Mouse (Mus musculus) c-Kit-negative CD71-positive TER-119-positive erythroid progenitor cells, embryonic 14.5 days (primary cell): ENCODE results near the gene Gm49322.
A peak's percentile ranks its signal among the peaks of the same experiment; 100 is the strongest.
"Not testable (repeated sequence)": the region's sequence is repeated elsewhere in the genome, so short reads cannot be mapped to it uniquely, and the experiment has no call there.

Experiments used
- DNase-seq: peaks from one replicate; pipeline ENCODE4 v3.0.0-alpha.2; 2013; ENCODE audit warnings: low read depth, low spot score

Gene Gm49322

DNA sequence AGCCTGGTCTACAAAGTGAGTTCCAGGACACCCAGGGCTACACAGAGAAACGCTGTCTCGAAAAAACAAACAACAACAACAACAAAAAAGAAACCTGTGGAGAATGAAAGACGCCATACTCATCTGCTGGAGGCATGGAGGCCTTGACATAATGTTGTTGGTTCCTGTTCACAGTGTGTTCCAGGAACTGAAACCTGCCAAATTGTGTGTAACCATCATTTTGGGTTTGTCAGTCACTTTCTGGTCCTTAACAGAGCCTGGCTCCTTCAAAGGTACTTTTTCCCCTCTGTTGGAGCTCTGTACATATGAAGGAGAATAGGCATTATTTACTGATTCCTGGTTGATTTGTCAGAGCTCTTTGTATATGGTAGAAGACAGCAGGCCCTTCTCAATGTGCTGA lies 6.1 kb downstream of the Gm49322 start:
- DNase-seq: no peak

DNA sequence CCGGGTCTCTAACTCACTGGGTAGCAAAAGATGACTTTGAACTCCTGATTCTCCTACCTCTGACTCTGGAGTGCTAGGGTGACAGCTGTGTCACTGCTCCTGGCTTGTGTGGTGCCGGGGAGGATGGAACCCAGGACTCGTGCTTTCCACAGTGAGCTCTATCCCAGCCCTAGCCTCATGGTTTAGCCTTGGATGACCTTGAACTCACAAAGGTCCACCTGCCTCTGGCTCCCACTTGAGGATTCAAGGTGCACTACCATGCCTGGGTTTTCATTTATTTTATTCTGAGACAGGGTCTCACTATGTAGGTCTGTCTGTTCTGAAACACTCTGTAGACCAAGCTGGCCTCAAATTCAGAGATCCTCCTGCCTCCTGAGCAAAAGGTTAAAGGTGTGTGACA lies 8.0 kb downstream of the Gm49322 start:
- no peak for DNase-seq

DNA sequence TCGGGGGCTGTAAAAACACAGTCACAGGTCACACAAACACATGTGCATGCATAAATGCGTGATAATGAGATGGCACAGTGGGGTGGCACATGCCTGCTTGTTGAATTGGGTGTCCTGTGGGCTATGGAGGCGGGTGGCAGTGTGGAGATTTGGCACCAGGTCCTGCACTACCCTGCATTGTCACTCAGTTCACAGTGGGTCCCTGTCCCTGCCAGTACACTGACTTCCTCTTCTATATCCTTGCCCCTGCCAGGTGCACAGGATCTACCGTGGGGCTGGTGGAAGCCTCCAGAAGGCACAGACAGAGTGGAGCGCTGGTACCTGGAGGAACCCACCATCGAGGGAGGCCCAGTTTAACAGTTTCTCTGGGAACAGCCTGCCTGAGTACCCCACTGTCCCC lies 8.5 kb downstream of the Gm49322 start:
- DNase-seq: no peak

DNA sequence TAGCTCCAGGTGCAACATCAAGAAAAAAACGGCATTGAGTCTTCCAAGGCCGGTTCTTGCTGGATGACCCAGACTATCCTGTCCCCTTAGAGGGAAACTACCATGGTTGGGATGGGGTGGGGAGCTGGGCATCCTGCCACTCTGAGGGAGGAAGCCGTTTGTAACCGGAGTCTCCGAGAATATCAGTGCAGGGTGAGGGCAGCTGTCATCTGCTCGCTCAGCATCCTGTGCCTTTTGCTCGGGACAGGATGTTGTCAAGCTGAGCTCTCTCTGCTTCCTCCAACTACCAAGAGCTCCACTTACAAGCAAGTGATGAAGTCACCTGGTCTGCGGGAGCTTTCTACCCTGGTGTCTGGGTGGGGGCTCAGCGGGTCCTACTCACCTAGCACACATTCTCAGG lies 12.4 kb downstream of the Gm49322 start:
- DNase-seq: no peak

DNA sequence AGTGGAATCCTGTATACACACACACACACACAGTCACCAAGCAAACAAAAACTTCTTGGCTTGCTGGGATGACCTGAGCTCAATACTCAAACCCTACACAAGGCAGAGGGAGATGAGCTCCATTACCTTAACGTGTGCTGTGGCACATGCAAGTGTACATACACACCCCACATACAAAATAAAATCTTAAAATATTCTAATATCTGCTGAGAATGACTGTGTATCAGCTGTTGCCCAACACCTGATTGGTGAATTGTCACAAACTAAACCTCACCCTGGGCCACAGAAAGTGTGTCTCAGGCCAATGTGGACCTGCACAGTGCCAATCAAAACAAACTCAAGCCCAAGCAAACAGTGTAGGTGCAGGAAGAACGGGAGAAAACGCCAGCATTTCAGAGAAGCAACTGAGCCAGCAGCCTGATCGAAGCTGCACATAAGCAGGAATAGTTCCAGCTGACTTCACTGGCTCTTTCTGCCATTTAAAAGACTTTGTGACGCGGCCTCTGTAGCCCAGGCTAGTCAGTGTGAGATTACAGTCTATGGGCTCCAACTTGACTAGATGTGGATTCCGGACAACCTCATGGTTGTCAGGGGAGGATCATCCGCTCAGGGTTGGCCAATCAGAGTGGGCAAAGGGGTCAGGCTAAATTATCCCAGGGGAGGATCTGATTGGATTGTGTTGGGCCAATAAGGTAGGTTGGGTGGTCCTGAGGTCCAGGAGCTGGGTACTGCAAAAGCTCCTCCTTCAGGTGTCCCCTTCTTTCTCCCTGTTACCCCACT lies 13.8 kb downstream of the Gm49322 start:
- no peak for DNase-seq

DNA sequence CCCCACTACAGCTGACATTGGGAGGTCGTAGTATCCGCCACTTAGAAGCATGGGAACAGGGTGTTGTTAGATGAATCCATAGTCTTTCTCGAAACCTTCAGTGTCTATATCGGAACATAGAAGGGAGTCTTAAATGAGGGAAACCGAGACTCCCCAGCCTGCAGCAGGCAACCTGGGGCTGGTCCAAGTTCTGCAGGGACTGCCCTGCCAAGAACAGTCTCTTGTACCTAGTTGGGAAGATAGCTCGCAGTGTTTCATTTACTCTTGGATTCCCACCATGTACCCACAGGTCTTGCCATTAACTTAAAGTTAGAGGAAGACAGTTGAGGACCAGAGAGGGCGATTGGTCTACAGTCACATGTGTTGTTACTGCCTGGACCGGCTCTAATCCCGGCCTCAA lies 14.5 kb downstream of the Gm49322 start:
- no peak for DNase-seq

DNA sequence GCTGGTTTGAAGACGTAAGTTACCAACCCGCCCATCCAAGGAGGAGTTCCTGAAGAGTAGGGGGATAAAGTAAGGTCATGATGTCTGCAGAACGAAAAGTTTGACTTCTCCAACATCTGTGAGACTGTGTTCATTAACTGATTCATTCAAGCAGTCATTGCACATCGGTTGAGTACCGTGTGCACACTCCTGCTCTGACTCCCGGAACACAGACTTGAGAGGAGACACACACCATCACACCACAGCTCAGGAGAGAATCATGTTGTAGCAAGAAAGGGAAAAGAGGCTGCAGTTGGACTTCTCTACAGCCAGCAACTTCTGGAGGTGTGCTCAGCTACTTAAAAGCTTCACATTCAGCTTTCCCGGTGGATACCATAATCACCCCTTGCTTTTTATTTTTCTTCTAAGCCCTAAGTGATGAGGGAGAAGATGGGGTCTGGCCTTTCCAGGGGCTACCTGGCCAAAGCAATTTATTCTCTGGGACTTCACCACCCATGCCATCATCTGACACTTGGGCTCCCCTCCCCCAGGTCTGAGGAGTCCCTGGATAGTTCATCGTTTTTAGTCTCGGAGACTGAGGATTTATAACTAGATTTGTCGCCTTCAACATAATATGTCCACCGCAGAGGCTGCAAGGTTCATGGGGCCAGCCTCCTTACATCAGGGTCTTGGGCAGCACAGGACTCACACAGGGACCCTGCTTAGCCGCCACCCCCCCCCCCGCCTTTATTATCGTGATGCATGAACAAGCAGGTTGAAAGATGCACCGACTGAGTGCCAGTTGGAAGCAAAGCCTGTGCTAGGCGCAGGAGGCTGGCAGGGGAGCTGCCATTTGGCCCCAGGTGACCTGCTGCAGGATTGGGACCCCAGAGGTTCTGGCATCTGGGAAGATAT lies 15.2 kb downstream of the Gm49322 start:
- no peak for DNase-seq

DNA sequence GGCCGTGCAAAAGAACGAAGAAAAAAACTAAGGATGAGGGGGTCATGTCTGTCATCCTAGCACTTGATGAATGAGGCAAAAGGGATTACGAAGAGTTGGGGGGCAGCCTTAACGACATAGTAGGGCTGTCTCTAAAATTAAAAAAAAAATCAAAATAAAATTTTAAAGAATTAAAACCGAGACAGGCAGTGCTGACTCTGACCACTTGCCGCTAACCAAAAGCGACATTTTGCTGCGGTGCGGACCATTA lies 15.8 kb downstream of the Gm49322 start:
- DNase-seq: no peak

DNA sequence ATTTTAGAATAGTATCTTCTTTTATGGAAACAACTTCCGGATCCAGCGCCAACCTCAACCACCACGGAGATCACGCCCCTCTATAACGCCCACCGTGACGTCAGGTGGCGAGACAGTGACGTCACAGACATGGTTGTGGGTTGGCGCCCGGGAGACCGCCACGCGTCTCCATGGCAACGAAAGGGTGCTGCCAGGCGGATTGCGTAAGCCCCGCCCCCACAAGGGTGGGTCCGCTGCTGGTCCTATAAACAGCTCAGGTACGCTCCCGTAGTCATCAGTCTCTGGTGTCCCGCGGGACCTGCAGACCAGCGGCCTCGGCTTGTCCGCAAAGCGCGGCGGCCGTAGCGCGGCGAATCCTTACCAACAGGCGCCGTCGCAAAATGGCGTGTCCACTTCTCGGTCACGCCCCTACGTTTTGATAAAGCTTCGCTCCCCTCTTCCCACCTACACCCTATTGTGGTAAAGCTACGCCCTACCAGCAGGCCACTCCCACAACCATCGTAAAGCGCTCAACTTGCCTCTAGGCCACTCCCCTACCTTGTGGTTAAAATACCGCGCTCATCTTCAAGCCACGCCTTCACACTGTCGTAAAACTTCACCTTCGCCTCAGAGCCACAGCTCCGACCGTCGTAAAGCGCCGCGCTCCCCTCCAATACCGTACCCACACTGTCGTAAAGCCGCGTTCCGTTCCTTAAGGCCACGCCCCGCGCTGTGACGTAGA lies 16.3 kb downstream of the Gm49322 start:
- peak; percentile 100 for DNase-seq

DNA sequence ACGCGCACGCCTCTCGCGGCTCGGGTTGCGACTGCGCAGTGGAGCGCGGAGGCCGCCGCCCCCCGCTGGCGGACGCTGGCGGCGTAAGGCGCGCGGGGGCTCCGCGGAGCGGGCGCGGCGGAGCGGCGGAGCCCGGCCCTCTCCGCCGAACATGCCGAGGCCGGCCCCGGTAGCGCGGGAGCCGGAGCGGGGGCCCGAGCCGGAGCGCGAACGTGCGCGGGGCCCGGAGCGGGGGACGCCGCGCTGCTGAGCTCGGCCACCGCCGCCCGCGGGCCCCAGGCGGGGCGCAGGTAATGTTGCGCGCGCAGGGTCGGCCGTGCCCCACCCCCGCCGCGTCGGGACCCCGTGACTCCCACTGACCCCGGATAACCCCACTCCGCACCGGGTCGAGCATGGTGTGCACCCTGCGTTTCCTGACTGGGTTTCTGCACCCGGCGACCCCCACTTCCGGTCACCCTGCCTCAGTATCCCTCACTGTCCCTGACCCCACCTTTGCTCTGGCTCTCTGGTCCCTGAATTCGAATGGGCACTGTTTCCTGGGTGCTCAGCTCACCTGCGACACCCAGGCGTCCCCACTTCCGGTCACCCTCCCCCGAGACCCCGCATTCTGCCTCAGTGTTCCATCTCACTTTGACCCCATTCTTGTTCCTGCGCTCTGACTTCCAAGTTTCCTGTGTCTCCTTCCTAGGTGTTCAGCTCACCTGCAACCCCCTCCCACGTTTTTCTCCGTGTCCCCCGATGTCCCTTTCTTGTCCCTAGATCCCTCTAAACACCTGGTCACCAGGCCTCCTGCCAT lies 17.0 kb downstream of the Gm49322 start, which contains the start of gene Csnk1g2:
Gene Csnk1g2 (plus strand): TSS at position 178 of the 796 bp plus-strand sequence.
- DNase-seq: no peak

DNA sequence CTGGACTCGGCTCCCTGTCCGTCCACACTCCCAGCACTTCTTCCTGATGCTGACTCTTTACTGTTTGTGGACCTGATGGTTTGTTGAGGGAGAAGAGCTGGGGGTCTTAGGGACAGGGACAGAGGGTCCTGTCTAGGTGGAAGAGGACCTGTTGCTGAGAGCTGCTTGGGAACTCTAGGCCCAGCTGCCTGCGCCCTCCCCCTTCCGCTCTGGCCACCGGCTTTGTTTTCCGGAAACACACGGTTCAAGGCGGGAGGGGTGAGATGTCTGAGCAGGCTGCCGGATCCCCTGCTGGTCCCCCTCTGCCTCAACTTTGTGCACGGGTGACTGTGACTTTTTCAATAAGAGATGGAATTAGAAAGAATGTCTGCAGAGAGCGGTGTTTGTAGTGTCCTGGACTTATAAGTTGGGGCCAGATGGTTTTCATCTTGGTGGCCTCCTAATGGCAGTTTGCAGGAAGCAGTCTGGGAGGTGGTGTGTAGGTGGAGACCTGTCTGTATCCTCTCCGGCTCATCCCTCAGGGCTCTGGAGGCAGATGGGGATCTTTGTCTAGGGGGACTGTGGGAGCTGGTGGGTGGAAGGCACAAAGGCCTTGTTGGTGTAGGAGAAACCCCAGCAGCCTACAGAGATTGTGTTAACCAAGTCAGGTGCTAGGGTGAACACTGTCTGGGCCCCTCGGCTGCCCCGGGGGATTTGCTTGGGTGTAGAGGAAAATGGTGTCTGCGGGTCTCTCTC lies 17.8 kb downstream of the Gm49322 start:
- no peak for DNase-seq

DNA sequence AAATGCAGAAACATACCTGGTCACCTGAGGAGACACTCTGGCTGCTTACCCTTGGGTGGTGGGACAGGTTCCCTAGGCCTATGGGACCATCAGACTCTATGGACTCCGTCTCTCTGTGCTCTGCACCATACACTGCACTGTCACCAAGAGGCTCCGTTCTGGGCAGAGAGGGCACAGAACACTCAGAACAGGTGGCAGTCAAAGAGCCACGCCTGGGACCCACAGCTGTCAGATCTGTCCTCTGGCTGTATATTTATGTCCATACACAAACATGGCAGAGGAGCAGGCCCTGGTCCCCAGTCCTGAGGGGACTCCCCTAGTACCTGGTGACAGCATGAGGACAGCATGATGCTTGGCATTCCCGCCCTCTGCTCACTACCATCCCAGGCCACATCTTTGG lies 19.9 kb downstream of the Gm49322 start:
- no peak for DNase-seq

DNA sequence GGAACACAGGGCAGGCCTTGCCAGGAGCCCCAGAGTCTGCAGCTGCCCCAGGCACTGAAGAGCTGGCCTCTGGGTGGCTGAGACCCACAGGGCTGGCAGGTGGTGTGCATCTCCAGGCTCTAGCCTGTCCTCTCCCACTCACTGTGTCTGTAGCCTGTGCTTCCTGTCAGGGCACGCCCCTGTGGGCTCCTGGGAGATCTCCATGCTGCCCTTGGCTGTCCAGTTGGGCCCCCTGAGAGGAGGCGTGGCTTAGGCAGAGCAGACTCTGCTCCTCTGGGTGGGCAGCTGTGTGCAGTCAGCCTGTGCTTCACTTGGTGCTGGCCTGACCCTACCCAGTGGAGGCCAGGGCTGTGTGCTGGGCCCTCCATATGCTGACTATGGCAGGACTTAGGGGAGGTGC lies 21.9 kb downstream of the Gm49322 start:
- no peak for DNase-seq

DNA sequence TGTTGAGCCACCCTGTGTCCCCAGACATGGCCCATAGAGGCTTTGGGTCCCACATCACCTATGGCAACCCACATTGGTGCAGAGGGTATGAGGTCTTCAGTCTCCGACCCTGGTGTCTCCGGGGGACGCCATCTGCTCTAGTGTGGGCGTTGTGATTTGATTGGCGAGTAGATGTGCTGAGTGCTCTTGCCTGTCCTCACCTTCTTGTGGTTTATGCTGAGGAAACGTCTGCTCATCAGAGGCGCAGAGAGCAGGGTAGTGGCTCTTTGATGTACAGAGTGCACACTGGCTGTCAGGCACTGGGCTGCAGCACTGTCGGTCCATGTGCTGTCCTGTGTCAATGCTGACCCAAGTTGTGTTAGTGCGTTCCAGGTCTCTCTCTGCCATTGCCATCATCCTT lies 23.1 kb downstream of the Gm49322 start:
- DNase-seq: no peak

DNA sequence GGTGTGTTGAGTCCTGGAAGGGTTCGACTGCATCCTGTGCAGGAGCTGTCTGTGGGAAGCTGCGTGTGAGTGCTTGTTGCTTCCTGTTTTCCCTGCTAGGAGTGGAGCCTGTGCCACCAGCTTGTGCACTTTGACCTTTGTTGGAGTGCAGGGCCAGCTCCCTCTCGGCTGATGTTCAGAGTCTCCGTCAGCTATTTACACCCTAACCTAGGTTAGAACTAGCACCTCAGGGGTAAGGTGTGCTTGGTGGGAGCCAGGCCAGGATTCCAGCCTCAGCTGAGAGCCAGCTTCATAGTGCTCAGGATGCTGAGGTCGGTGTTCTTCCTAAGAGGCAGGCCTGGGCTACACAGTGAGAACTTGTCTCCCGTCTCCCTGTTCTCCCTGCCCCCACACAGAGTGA lies 29.5 kb downstream of the Gm49322 start:
- DNase-seq: no peak

DNA sequence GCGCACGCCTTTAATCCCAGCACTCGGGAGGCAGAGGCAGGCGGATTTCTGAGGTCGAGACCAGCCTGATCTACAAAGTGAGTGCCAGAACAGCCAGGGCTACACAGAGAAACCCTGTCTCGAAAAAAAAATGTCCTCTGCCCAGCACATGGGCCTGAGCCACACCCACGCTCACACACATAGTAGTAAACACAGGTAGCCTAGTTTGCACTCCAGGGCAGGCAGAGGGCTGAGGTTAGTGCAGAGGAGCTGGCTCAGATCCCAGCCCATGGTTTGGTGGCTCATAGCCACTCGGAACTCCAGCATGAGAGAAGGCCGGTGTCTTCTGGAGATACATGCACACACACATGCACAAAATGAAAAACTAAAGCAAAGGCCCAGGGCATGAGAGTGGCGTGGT lies 41.1 kb downstream of the Gm49322 start:
- no peak for DNase-seq

DNA sequence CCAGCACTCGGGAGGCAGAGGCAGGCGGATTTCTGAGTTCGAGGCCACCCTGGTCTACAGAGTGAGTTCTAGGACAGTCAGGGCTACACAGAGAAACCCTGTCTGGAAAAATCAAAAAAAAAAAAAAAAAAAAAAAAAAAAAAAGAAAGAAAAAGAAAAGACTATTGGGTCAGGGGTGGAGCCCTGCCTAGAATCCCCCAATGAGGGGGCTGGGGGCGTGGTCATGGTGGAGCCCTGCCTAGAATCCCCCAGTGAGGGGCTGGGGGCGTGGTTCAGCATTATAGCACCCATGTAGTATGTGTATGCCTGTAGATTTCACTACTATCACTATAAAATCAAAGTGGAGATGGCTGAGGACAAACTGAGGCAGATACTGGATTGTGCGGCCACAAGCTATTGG lies 44.1 kb downstream of the Gm49322 start:
- DNase-seq: not testable (repeated sequence)

DNA sequence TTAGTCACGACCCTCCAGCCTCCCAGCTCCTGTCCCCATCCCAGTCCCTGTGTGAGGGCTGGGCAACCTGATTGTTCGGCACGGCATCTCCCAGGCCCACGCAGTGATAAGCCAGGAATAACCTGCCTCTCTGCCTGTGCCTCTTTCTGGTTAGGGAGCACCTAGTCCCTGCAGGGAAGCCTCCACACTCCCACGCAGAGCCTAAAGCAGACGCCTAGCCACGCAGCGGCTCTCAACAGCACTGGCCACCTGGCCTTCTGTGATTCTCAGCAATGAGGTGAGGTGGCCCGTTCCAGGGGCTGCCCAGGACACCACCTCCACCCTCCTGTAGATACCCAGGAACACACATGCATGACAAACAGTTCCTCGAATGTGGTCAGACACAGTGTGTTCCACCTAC lies 44.6 kb downstream of the Gm49322 start:
- DNase-seq: no peak

DNA sequence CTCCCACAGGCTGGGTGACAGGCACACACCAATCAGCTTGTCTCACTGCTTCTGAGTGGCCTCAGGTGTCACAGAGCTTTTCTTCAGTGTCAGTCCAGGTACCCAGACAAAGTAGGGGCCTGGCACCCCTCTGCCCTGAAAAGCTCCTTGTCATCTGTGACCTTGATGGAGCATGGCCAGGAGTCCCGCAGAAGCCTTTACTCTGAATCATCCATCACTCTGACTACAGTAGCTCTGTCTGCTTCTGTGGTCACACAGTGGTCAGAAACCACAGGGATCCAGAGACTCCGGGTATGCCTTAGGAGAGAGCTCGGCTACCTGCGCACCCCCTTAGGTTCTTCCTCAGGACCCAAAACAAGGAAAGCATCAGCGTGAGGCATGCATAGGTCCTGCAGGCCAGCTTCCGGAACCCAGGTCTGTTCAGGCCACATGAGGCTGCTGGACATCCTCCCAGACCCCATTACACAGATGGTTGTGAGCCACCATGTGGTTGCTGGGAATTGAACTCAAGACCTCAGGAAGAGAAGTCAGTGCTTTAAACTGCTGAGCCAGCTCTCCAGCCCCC lies 47.4 kb downstream of the Gm49322 start:
- no peak for DNase-seq

DNA sequence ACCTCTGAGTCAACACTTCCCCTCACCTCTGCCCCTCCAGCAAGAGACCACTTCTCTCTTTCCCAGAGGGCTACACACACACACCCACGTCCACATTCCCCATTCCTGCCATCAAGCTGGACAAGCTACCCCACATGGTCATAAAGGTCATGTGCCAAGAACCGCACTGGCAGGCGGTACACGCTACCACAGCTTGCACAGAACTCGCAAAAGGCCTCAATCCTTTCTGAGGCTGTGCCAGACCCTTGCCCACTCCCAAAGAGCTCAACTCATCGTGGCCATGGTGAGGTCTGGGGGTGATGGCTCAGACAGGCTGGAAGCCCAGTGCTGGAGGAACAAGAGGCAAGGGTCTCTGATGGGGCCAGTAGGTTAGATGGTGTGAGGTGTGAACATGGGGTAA lies 49.0 kb downstream of the Gm49322 start:
- no peak for DNase-seq
